Mouse (Mus musculus) Patski (cell line): Measurements from ENCODE around the gene Pgap3. TPM values are rescaled to one million over a fixed set of nuclear protein-coding genes. Genes with fewer than 3 reads are reported as not detected.

Experiments used
- ATAC-seq: fragments of 100-300 bp; one replicate; pipeline ENCODE4 v1.8.0; 2021
- CTCF ChIA-PET: fragments of 350-600 bp; sonication (Branson Sonifier 250); formaldehyde crosslinking; loops from one replicate; lab custom pipeline; 2022; ENCODE audit warnings: inconsistent platforms; lab: Charles Lee
- POLR2A ChIA-PET: fragments of 350-600 bp; sonication (Branson Sonifier 250); formaldehyde crosslinking; loops from one replicate; lab custom pipeline; 2022; ENCODE audit warnings: antibody characterized with exemption, inconsistent platforms; lab: Charles Lee
- DNase-seq: peaks from one replicate; pipeline ENCODE4 v3.0.0-alpha.2; 2011; ENCODE audit warnings: low read depth, low spot score
- H3K27me3 ChIP-seq: fragments of 371-371 bp; one replicate; pipeline ENCODE4 v1.5.1; 2021
- CTCF ChIP-seq: fragments of 100-300 bp; IDR thresholded peaks from one replicate; pipeline ENCODE4 v1.5.1; 2021
- in situ Hi-C: fragments of 300-500 bp; cut with MboI; formaldehyde crosslinking; loops from 3 replicates; pipeline ENCODE4 v1.11.1; 2018; ENCODE audit warnings: low pct_unique_long_range_greater_than_20kb, mixed read lengths
- polyA plus RNA-seq: library from polyadenylated mRNA; unstranded; gene quantifications from one replicate; pipeline ENCODE4 v1.2.3, GENCODE M21; 2021

The Pgap3 gene
- polyA plus RNA-seq, 1 experiment from 2014 or later = 9.9 TPM

GRCm38 (mm10) chr11:98393317-98393716 lies 7.0 kb downstream of the Pgap3 start:
- in situ Hi-C loops = no loop called here
- no peaks in the 10 kb centered on the region for H3K27me3 ChIP-seq
- ATAC-seq (no peak), DNase-seq (no peak)
- TF ChIP-seq CTCF = no peak
- ChIA-PET POLR2A (interaction anchor here (1.7 kb wide), 1 partner anchor 13 kb away, joined by 4 read pairs; no protein-coding TSS in a partner anchor), CTCF (interaction anchor here (2.6 kb wide), 1 partner anchor 20 kb away, joined by 8 read pairs; no protein-coding TSS in a partner anchor)

GRCm38 (mm10) chr11:98392645-98393044 lies 7.6 kb downstream of the Pgap3 start:
- ChIA-PET CTCF (interaction anchor here (2.6 kb wide), 1 partner anchor 20 kb away, joined by 8 read pairs; no protein-coding TSS in a partner anchor), POLR2A (interaction anchor here (1.7 kb wide), 1 partner anchor 12 kb away, joined by 4 read pairs; no protein-coding TSS in a partner anchor)
- no peak for TF ChIP-seq CTCF
- no peak for ATAC-seq
- in situ Hi-C loops = no loop called here
- no peak for DNase-seq
- no peaks in the 10 kb centered on the region for H3K27me3 ChIP-seq

- CTCF ChIA-PET = interaction anchor here (0.7 to 4.1 kb wide), 3 partner anchors 11 to 50 kb away, joined by 4 to 31 read pairs (median 8); no protein-coding TSS in a partner anchor
- no peaks in the 10 kb centered on the region for H3K27me3 ChIP-seq
- in situ Hi-C loops = no loop called here
- ATAC-seq (no peak), DNase-seq (no peak)
- TF ChIP-seq CTCF = no peak
- POLR2A ChIA-PET = interaction anchor here (1.7 kb wide), 1 partner anchor 12 kb away, joined by 4 read pairs; no protein-coding TSS in a partner anchor
Observed at GRCm38 (mm10) chr11:98392034-98392433, 8.3 kb downstream of the Pgap3 start.

GRCm38 (mm10) chr11:98390141-98390540 lies 10.1 kb downstream of the Pgap3 start:
- ATAC-seq (no peak), DNase-seq (no peak)
- ChIA-PET CTCF (interaction anchor here (1.9 to 4.1 kb wide), 5 partner anchors 10 to 68 kb away, joined by 7 to 31 read pairs (median 10); partner anchors contain the start of gene Pgap3), POLR2A (no interaction called here)
- no peak for TF ChIP-seq CTCF
- in situ Hi-C loops = no loop called here
- no peaks in the 10 kb centered on the region for H3K27me3 ChIP-seq

- no peak for DNase-seq
- in situ Hi-C loops = no loop called here
- POLR2A ChIA-PET = no interaction called here
- H3K27me3 ChIP-seq = no peaks in the 10 kb centered on the region
- TF ChIP-seq CTCF = no peak
- CTCF ChIA-PET = interaction anchor here (0.7 to 4.1 kb wide), 8 partner anchors 9 to 69 kb away, joined by 3 to 31 read pairs (median 8); partner anchors contain the start of genes Pgap3 and Ppp1r1b
- no peak for ATAC-seq
Observed at GRCm38 (mm10) chr11:98389221-98389780, 11.0 kb downstream of the Pgap3 start.

GRCm38 (mm10) chr11:98388282-98388681 lies 12.0 kb downstream of the Pgap3 start:
- CTCF ChIA-PET = interaction anchor here (1.4 to 4.1 kb wide), 4 partner anchors 28 to 70 kb away, joined by 3 to 31 read pairs (median 8); no protein-coding TSS in a partner anchor
- POLR2A ChIA-PET = interaction anchor here (0.6 to 2.1 kb wide), 3 partner anchors 25 to 207 kb away, joined by 3 to 7 read pairs (median 3); no protein-coding TSS in a partner anchor
- ATAC-seq = no peak
- no peaks in the 10 kb centered on the region for H3K27me3 ChIP-seq
- TF ChIP-seq CTCF = no peak
- DNase-seq = no peak
- in situ Hi-C loops = no loop called here

- no peak for ATAC-seq
- no peak for TF ChIP-seq CTCF
- no peaks in the 10 kb centered on the region for H3K27me3 ChIP-seq
- ChIA-PET CTCF (interaction anchor here (1.0 to 1.6 kb wide), 2 partner anchors 15 to 44 kb away, joined by 4 to 7 read pairs; no protein-coding TSS in a partner anchor), POLR2A (interaction anchor here (2.1 kb wide), 1 partner anchor 45 kb away, joined by 7 read pairs; no protein-coding TSS in a partner anchor)
- in situ Hi-C loops = no loop called here
- no peak for DNase-seq
Observed at GRCm38 (mm10) chr11:98387056-98387577, 13.2 kb downstream of the Pgap3 start.

GRCm38 (mm10) chr11:98386596-98386995 lies 13.7 kb downstream of the Pgap3 start:
- no peak for TF ChIP-seq CTCF
- in situ Hi-C loops = no loop called here
- ChIA-PET POLR2A (interaction anchor here (0.6 to 2.1 kb wide), 2 partner anchors 44 to 52 kb away, joined by 3 to 7 read pairs; partner anchors contain the start of gene Mien1), CTCF (interaction anchor here (1.6 kb wide), 1 partner anchor 44 kb away, joined by 7 read pairs; no protein-coding TSS in a partner anchor)
- no peak for ATAC-seq
- H3K27me3 ChIP-seq = no peaks in the 10 kb centered on the region
- no peak for DNase-seq

GRCm38 (mm10) chr11:98385638-98386585 lies 14.4 kb downstream of the Pgap3 start, which contains the start of gene Pnmt:
Gene Pnmt (plus strand): TSS chr11:98386450.
- no peak for TF ChIP-seq CTCF
- no peaks in the 10 kb centered on the region for H3K27me3 ChIP-seq
- ATAC-seq (no peak), DNase-seq (no peak)
- ChIA-PET POLR2A (interaction anchor here (0.6 kb wide), 1 partner anchor 53 kb away, joined by 3 read pairs; the partner anchor contains the start of gene Mien1), CTCF (interaction anchor here (1.7 kb wide), 1 partner anchor 41 kb away, joined by 5 read pairs; no protein-coding TSS in a partner anchor)
- in situ Hi-C loops = no loop called here
